Mouse (Mus musculus): Measurements from ENCODE around the gene Pbx1. TPM values are rescaled to one million over a fixed set of nuclear protein-coding genes. Genes with fewer than 3 reads are reported as not detected.
A peak's percentile ranks its signal among the peaks of the same experiment; 100 is the strongest.

Gene Pbx1
- polyA plus RNA-seq, 1 experiment from 2014 or later: 48.8 TPM

DNA sequence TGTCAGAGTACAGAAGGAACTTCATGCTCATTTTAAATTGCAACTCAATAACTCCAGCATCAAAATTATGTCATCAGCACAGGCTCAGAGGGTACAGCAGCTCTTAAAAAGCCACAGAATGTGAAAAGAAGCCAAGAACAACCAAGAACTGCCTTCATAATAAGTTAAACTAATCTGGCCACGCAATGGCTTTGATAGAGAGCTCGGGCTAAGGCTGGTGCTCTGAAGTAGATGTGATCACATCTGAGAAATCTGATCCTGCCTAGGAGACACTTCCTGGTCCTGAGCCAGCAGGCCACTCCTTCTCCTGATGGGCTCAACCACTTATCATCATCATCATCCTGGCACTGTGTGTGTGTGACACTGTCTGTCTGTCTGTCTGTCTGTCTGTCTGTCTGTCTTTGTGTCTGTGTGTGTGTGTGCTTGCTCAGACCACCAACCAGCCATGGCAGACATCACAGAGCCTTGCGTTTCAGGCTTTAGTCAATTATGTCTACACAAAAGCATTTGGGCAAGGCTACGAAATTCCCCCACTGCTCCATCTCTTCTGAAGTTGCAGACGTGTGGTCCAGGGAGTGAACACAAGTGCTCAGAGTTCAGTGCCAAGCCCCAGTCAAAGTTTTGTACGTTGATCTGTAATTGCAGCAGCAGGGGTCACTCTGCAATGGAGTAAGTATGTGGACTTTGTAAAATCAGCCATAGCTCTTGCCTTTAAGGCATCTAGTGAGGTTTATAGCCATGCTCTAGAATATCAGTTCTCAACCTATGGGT, 203.1 kb downstream of the Pbx1 start:
- H3K36me3 ChIP-seq (ENCODE audit: insufficient read depth): 0 out of 2 replicates have a peak, but pooled peaks cover 2% of the 10 kb centered on the region
- DNase-seq: no peak
- peaks cover 27% of the 10 kb centered on the region for H3K4me1 ChIP-seq (ENCODE audit: insufficient read depth)
- H3K4me3 ChIP-seq (ENCODE audit: low read depth, low read length): no peak overlapping the region
- no peaks in the 10 kb centered on the region for H3K27me3 ChIP-seq (ENCODE audit: insufficient read depth, low read length)
- no peaks in the 10 kb centered on the region for H3K9me3 ChIP-seq (ENCODE audit: low read depth, low read length)
- H3K4me2 ChIP-seq: no peak overlapping the region
- no peak overlapping the region for H3K9ac ChIP-seq
- TF ChIP-seq CTCF (IDR thresholded peaks at IDR 0.05; ENCODE audit: low read depth): no peak
- 75% methylated on average over 6 of the region's 6 CpGs for WGBS
- no peak for ATAC-seq (ENCODE audit: insufficient read depth)
- H3K27ac ChIP-seq (ENCODE audit: low read depth): no peak overlapping the region

DNA sequence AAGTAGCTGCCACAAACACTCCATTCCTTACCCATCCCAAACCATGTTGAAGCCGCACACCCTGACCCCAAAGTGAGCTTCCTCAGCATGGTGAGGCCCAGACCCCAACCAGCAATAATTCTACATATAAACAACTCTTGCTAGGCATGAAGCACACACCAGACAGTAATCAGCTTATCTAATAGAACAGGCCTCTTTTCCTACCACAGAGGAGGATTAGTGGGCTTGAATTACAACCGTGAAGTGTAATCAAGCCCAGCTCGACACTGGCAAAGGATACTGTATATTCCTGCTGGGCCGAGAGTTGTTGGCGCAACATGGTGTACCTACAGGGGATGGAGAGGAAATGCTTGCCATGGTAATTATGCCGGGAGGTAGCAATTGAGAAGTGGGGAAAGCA, 205.9 kb downstream of the Pbx1 start:
- Histone ChIP-seq H3K9ac (no peak overlapping the region), H3K4me2 (no peak overlapping the region), H3K4me1 (ENCODE audit: insufficient read depth) (peaks cover 24% of the 10 kb centered on the region), H3K27me3 (ENCODE audit: insufficient read depth, low read length) (no peaks in the 10 kb centered on the region), H3K9me3 (ENCODE audit: low read depth, low read length) (no peaks in the 10 kb centered on the region), H3K36me3 (ENCODE audit: insufficient read depth) (no peaks in the 10 kb centered on the region), H3K27ac (ENCODE audit: low read depth) (peak overlapping the region; percentile 68), H3K4me3 (ENCODE audit: low read depth, low read length) (no peak overlapping the region)
- peak; percentile 35 for DNase-seq
- peak; percentile 33; the same call in 1 of the 2 replicates for ATAC-seq (ENCODE audit: insufficient read depth)
- 42% methylated on average over 6 of the region's 6 CpGs for WGBS
- no peak for TF ChIP-seq CTCF (IDR thresholded peaks at IDR 0.05; ENCODE audit: low read depth)

DNA sequence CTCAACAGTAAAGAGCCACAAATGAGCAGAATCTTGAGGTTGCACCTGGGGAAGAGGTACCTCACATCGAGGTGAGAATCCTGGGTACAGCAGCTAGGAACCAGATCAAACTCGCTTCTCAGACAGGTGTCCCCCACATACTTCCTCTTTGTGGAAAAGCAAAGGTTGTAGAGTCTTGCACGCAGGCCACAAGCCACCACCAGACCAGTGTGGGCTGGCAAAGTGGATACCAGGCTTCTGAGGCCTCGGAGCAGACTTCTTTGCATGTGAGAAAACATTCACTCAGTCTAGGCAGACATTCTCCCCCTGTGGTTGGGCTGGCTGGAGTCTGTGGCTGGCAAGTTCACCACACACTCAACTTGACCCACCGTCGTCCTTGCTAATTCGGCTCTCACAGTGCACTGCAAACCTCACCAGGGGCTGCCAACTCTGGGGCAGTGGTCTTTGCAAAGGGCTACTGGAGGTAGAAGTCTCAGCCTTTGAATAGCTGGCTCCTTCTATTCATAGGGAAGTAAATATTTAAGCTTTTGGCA, 206.4 kb downstream of the Pbx1 start:
- Histone ChIP-seq H3K27ac (ENCODE audit: low read depth) (peak overlapping the region; percentile 68), H3K27me3 (ENCODE audit: insufficient read depth, low read length) (no peaks in the 10 kb centered on the region), H3K9me3 (ENCODE audit: low read depth, low read length) (no peaks in the 10 kb centered on the region), H3K4me1 (ENCODE audit: insufficient read depth) (peaks cover 24% of the 10 kb centered on the region), H3K9ac (no peak overlapping the region), H3K36me3 (ENCODE audit: insufficient read depth) (no peaks in the 10 kb centered on the region), H3K4me2 (no peak overlapping the region), H3K4me3 (ENCODE audit: low read depth, low read length) (no peak overlapping the region)
- no peak for TF ChIP-seq CTCF (IDR thresholded peaks at IDR 0.05; ENCODE audit: low read depth)
- 0 out of 2 replicates have a peak, but pooled peaks have one; percentile 5 for ATAC-seq (ENCODE audit: insufficient read depth)
- DNase-seq: no peak
- WGBS: 70% methylated on average over 7 of the region's 7 CpGs

DNA sequence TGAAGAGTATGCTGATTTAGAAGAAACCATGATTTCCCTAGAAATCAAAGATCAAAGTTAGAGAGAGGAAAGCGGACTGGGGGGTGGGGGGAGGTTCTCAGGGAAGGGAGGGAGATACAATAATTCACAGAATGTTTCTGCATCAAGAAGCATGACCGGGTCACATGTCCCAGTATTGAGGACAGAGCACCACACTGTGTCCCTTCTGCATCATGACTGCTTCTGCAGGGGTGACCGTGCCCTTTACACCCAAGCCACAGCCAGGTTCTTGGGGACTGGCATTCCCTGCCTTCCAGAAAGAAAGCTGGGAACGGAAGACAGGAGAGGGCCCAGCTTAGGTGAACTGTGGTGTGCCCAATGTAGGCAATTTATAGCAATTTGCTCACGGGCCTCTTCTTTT, 207.9 kb downstream of the Pbx1 start:
- TF ChIP-seq CTCF (IDR thresholded peaks at IDR 0.05; ENCODE audit: low read depth): no peak
- WGBS: 84% methylated on average over 5 of the region's 5 CpGs

DNA sequence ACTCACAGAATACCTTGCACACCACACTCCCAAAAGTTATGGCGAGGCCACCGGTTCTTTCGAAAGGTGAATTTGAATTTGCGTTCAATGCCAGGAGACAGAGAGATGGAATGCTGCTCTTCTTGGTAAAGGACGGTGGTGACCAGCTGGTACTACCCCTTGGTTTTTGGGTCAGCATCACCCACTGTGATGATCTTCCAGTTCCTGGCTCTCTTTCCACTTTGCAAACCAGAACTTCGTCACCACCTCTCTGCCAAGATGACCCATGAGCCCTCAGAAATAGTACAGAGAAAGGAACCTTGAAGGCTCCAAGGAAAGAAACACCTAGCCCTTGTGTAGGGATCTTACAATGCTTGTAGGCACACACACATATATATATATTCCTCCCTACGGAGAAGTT, 209.3 kb downstream of the Pbx1 start:
- Histone ChIP-seq H3K36me3 (ENCODE audit: insufficient read depth) (no peaks in the 10 kb centered on the region), H3K9me3 (ENCODE audit: low read depth, low read length) (no peaks in the 10 kb centered on the region), H3K4me2 (no peak overlapping the region), H3K27me3 (ENCODE audit: insufficient read depth, low read length) (no peaks in the 10 kb centered on the region), H3K27ac (ENCODE audit: low read depth) (no peak overlapping the region), H3K9ac (no peak overlapping the region), H3K4me1 (ENCODE audit: insufficient read depth) (peaks cover 26% of the 10 kb centered on the region), H3K4me3 (ENCODE audit: low read depth, low read length) (no peak overlapping the region)
- DNase-seq (no peak), ATAC-seq (ENCODE audit: insufficient read depth) (no peak)
- TF ChIP-seq CTCF (IDR thresholded peaks at IDR 0.05; ENCODE audit: low read depth): no peak
- 87% methylated on average over 7 of the region's 7 CpGs for WGBS

More for the DNA sequence above, 207.9 kb downstream of the Pbx1 start:
- H3K27me3 ChIP-seq (ENCODE audit: insufficient read depth, low read length): no peaks in the 10 kb centered on the region
- peaks cover 26% of the 10 kb centered on the region for H3K4me1 ChIP-seq (ENCODE audit: insufficient read depth)
- H3K4me2 ChIP-seq: no peak overlapping the region
- ATAC-seq (ENCODE audit: insufficient read depth): no peak
- DNase-seq: no peak
- H3K9ac ChIP-seq: no peak overlapping the region
- H3K36me3 ChIP-seq (ENCODE audit: insufficient read depth): no peaks in the 10 kb centered on the region
- no peak overlapping the region for H3K27ac ChIP-seq (ENCODE audit: low read depth)
- no peaks in the 10 kb centered on the region for H3K9me3 ChIP-seq (ENCODE audit: low read depth, low read length)
- H3K4me3 ChIP-seq (ENCODE audit: low read depth, low read length): no peak overlapping the region

DNA sequence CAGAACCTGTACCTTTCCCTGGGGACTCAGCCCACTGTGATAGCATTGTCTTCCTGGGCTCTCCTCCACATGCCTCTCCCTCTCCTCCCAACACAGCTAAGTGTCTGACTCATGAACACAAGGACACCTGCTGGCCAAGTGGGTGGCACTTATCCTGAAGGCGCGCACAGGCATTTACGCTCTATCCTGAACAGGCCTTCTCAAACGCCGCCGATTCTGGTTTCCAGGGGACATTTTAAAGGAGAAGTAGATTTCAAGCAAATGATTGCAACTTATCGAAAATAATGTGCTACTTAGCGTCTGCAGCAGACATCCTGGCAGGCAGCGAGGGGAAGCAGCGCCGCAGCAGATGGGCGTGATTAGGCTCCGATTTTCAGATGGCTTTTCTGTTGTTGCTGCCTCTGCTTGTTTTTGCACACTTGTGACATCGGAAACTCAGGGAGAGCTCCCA, 211.0 kb downstream of the Pbx1 start:
- Histone ChIP-seq H3K27ac (ENCODE audit: low read depth) (no peak overlapping the region), H3K4me2 (no peak overlapping the region), H3K4me3 (ENCODE audit: low read depth, low read length) (no peak overlapping the region), H3K36me3 (ENCODE audit: insufficient read depth) (no peaks in the 10 kb centered on the region), H3K27me3 (ENCODE audit: insufficient read depth, low read length) (no peaks in the 10 kb centered on the region), H3K9me3 (ENCODE audit: low read depth, low read length) (no peaks in the 10 kb centered on the region), H3K4me1 (ENCODE audit: insufficient read depth) (peaks cover 13% of the 10 kb centered on the region), H3K9ac (no peak overlapping the region)
- peak; percentile 41; the same call in 1 of the 2 replicates for ATAC-seq (ENCODE audit: insufficient read depth)
- 61% methylated on average over 14 of the region's 14 CpGs for WGBS
- peak; percentile 43 for DNase-seq
- peak; percentile 29; the same call in 1 of the 2 replicates for TF ChIP-seq CTCF (IDR thresholded peaks at IDR 0.05; ENCODE audit: low read depth)

All from lung, embryonic 14.5 days (tissue).